Mouse (Mus musculus): ENCODE measurements at regions not wholly inside any gene's neighbourhood (a gene's known extent, or its start where the extent isn't known, plus 50 kb on each side); places are given as distances from the start of the nearest gene placed in this dataset.

- no peak for DNase-seq (ENCODE audit: low spot score)
Observed at GRCm38 (mm10) chr1:152313480-152313879, 73.0 kb downstream of the Tsen15 start.

- DNase-seq (ENCODE audit: low spot score), result no peak
Observed at GRCm38 (mm10) chr1:152305461-152305860, 81.0 kb downstream of the Tsen15 start.

GRCm38 (mm10) chr1:152304487-152305130 lies 81.9 kb downstream of the Tsen15 start:
- DNase-seq (ENCODE audit: low spot score), result no peak

- DNase-seq (ENCODE audit: low spot score), result no peak
Observed at GRCm38 (mm10) chr1:152301355-152301754, 85.1 kb downstream of the Tsen15 start.

GRCm38 (mm10) chr1:152292196-152292736 lies 94.2 kb downstream of the Tsen15 start:
- no peak for DNase-seq (ENCODE audit: low spot score)

- peak; percentile 70 for DNase-seq (ENCODE audit: low spot score)
Observed at GRCm38 (mm10) chr1:152290768-152291167, 95.7 kb downstream of the Tsen15 start.

- DNase-seq (ENCODE audit: low spot score), result no peak
Observed at GRCm38 (mm10) chr1:152287566-152288490, 98.7 kb downstream of the Tsen15 start.

GRCm38 (mm10) chr1:152286677-152287076 lies 99.8 kb downstream of the Tsen15 start:
- no peak for DNase-seq (ENCODE audit: low spot score)

- no peak for DNase-seq (ENCODE audit: low spot score)
Observed at GRCm38 (mm10) chr1:152282106-152282505, 104.4 kb downstream of the Tsen15 start.

GRCm38 (mm10) chr1:152281201-152281600 lies 105.3 kb downstream of the Tsen15 start:
- no peak for DNase-seq (ENCODE audit: low spot score)

GRCm38 (mm10) chr1:152280014-152280413 lies 106.5 kb downstream of the Tsen15 start:
- DNase-seq (ENCODE audit: low spot score), result no peak

- no peak for DNase-seq (ENCODE audit: low spot score)
Observed at GRCm38 (mm10) chr1:152275011-152275410, 111.5 kb downstream of the Tsen15 start.

GRCm38 (mm10) chr1:152273430-152273829 lies 113.1 kb downstream of the Tsen15 start:
- DNase-seq (ENCODE audit: low spot score), result no peak

- DNase-seq (ENCODE audit: low spot score), result no peak
Observed at GRCm38 (mm10) chr1:152269936-152270702, 116.4 kb downstream of the Tsen15 start.

GRCm38 (mm10) chr1:152266390-152266789 lies 120.1 kb downstream of the Tsen15 start:
- DNase-seq (ENCODE audit: low spot score), result no peak

GRCm38 (mm10) chr1:152264981-152265380 lies 121.5 kb downstream of the Tsen15 start:
- no peak for DNase-seq (ENCODE audit: low spot score)

GRCm38 (mm10) chr1:152261472-152261871 lies 125.0 kb downstream of the Tsen15 start:
- no peak for DNase-seq (ENCODE audit: low spot score)

- no peak for DNase-seq (ENCODE audit: low spot score)
Observed at GRCm38 (mm10) chr1:152260950-152261349, 125.5 kb downstream of the Tsen15 start.

- DNase-seq (ENCODE audit: low spot score), result no peak
Observed at GRCm38 (mm10) chr1:152258258-152258657, 128.2 kb downstream of the Tsen15 start.

GRCm38 (mm10) chr1:152253906-152254305 lies 132.6 kb downstream of the Tsen15 start:
- no peak for DNase-seq (ENCODE audit: low spot score)

GRCm38 (mm10) chr1:152253486-152253885 lies 133.0 kb downstream of the Tsen15 start:
- no peak for DNase-seq (ENCODE audit: low spot score)

- DNase-seq (ENCODE audit: low spot score), result no peak
Observed at GRCm38 (mm10) chr1:152252658-152253267, 133.7 kb downstream of the Tsen15 start.

Data from lung, postnatal 25 days (tissue).